Mouse (Mus musculus) kidney, postnatal 14 days (tissue): Measurements from ENCODE around the gene Cds1.
"Not testable (repeated sequence)": the region's sequence is repeated elsewhere in the genome, so short reads cannot be mapped to it uniquely, and the experiment has no call there.

Experiments
- DNase-seq: peaks from one replicate; pipeline ENCODE4 v3.0.0; 2022; ENCODE audit warnings: mixed read lengths

Cds1 gene

GRCm38 (mm10) chr5:101832042-101832441 is 67.1 kb downstream of the Cds1 start:
- no peak for DNase-seq

- no peak for DNase-seq
These were observed 68.1 kb downstream of the Cds1 start for GRCm38 (mm10) chr5:101832991-101833390.

DNA sequence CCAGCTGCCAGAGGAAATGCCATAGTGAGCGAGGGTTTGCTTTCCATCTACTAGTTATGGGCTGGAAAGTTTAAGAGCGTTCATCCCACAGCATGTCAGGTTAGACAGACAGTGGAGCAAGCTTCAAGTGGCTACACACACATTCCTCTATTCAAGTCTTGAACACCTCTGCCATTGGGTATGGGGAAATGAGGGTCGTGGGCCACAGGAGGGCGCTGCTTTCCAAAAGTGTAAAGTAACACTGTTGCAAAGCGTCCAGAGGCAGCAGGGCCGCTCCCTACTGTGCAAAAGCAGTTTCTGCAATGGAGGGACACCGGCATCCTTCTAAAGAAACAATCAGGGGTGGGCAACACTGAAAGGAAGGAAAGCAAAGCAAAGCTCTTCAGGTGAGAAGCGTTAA is 68.9 kb downstream of the Cds1 start:
- no peak for DNase-seq

GRCm38 (mm10) chr5:101836221-101836620 is 71.3 kb downstream of the Cds1 start:
- no peak for DNase-seq

DNA sequence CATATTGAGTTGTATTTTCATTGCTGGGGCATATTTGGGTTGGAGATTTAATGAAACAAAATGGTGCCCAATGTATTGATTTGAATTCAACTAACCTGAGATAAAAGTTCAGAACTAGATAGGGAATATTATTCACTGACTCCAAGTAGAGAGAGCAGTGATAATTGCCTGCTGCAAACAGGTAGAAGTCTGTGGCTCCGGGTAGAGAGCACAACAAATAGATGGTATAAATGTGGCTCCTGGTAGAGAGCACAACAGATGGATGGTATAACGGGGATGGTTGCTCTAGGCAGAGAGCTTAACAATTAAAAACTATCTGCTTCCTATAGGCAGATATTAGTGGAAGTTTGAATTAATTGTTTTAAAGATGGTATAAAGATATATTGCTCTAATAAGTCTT is 72.7 kb downstream of the Cds1 start:
- DNase-seq = not testable (repeated sequence)

- no peak for DNase-seq
These were observed 75.5 kb downstream of the Cds1 start for GRCm38 (mm10) chr5:101840476-101840875.

DNA sequence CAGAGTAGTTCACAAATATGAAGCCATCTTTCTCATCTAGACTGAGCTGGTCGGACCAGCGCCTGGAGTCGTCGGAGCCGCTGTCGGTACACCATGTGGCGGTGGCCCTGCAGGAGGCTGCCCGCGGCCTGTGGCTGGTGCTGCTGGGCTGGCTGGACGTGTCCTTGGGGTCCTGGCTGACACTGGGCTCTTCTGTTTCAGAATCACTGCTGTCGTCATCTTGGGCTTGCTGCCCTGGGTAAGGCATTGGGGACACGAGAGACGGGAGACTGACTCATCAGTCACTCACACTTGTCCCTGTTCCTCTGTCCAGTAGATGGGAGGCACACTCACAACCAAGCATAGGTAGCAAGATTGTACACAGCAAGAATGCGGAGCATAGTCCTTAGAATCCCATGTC is 80.1 kb downstream of the Cds1 start:
- no peak for DNase-seq

DNA sequence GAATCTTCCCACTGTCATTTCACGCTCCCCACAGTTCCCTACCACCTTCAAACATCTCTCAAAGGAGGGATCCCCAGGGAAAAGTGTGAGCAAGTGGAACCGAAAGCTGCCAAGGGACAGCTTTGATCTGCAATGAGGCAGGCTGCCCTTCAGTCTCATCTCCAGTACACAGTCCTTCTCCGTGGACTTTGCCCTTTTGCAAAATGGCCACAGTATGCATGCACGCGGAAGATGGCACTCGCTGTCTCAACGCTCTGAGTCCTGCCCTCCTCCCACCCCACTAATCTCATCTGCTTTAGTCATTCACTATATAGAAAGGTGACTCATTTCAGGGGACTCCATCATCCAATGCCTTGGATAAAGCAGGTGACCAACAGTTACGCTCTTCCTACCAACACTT is 81.0 kb downstream of the Cds1 start:
- no peak for DNase-seq

- DNase-seq = no peak
These were observed 82.4 kb downstream of the Cds1 start for GRCm38 (mm10) chr5:101847323-101847722.

DNA sequence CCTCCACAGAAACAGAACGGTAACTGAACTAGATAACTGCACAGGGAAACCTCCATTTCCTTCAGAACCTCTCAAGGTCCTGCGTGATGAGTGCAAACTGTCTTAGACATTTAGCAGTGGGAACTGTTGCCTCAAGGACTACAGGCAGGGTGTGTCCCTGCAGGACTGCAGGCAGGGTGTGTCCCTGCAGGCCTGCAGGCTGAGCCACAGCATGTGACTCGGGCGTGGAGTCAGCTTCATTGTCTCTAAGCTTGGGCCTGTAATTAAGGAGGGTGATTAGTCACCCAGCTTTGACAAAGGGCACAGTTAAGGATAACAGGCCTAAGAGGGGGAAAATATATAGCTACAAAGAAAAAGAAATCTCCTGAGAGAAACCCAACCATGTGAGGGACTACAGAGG is 82.8 kb downstream of the Cds1 start:
- no peak for DNase-seq

DNA sequence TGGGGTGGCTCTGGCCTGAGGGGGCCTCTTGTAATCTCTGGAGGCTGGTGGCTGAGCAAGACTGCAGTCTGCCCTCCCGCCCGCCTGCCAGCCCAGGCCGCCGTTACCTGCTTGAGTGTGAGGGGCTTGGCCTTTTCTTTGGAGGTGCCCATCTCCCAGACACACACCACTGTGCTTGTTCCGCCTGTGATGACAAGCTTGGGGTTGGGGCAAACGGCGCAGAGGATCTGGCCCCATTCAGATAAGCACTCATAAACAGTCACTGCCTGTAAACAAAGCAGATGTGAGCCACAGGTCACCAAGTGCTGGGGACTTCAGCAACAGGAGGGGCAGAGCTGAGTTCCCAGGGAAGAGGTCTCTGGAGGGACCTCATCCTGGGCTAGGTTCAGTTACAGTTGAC is 86.2 kb downstream of the Cds1 start:
- DNase-seq = no peak

DNA sequence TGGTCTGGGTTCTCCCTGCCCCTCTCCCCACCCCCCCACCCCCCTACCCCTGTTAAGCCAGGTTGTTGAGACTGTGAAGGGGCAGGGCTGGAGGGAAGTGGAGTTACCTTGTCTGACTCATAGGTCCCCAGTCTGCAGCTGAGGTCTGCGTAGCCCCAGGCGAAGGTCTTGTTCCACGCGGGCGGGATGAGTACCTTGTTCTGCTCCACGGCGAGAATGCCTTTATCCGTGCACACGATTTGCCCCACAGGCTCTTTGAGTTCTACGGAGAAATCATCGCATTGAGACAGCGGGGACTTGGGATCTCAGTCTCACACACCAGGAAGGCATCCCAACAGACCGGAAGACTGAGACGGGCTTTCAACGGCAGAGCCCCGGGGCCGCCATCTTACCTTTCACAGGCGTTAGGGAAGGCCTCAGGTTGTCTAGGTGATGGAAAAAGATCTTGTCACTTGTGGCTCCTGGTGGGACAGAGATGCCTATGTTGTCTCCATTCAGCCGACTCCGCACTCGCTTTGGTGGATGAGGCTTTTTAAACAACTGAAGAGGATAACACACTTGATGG is 87.3 kb downstream of the Cds1 start:
- no peak for DNase-seq

DNA sequence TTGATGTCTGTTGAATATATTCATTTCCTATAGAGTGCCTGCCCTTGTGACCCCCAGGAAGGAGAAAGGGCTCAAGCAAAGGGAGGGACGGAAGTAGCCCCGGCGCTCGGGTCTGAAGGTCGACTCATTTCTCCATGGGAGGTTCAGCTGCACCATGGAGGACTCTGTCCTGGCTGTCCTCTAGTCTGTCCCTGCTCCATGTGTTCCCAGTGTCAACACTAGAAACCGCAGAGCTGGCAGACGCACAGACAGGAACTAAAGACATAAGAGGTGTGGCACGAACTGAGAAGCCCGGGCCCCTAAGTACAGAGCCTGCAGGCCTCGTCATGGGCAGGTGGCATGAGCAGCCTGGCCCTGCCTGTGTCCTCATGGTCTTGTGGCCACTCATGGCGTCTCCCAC is 89.2 kb downstream of the Cds1 start:
- DNase-seq = no peak

- no peak for DNase-seq
These were observed 89.7 kb downstream of the Cds1 start for GRCm38 (mm10) chr5:101854667-101855066.

DNA sequence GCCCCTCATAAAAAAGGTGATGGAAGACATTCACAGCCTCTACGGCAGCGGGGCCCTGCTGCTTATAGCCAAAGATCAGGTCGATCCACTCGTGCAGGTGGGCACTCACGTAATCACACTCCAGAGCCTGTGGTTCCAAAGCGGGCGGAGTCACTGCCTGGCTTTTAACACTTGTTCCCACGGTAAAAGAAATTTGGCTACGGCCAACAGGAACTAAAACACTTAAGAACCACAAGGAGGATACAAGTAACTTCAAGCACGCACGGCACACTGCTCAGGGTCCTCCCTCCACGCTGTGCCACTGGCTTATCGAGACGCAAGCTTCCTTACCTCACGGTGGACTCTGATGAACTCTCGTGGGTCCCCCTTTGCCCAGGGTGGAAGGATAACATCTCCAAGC is 90.5 kb downstream of the Cds1 start:
- no peak for DNase-seq

DNA sequence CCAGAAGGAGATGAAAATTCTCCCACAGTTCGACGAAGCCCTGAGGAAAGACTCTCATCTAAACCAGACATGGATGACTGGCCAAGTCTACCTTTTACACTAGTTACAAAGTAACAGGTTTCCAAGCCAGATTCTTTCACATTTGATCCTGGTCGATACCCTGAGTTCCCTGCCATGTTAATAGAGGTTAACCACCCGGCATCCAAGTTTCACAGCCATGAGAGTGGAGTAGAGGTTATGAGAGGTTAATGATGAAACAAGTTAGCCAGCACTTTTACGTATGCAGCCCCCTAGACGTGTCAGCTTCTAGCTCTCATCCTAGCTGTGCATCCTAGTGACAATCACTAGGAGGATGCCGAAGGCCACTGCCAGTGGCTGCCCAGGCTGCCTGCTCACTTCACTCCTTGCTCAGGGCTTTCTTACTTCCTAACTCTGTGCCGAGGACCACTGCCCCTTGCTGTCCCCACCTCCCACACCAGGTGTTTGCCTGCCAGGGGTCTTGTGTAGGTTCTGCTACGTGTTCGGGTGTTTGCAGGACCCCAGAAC is 94.0 kb downstream of the Cds1 start:
- DNase-seq = peak; percentile 56

GRCm38 (mm10) chr5:101861786-101862571 is 97.0 kb downstream of the Cds1 start:
- DNase-seq = no peak

DNA sequence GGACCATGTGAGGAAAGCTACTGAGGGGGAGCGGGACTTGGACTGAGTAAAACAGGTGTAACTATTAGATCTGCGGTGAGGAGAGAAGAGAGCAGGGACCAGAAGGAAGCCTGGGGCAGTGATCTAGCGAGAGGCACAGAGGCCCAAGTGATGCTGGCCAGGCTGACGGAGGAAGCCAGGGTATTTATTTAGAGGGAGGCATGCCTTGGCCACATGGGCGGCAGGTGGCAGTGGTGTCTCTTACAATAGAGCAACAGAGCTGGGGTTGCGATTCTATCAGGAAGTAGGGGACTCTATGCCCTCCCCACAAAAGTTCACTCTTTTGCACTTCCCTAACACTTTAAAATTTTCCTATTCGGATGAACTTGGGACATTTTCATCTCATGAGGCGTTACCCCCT is 97.7 kb downstream of the Cds1 start:
- DNase-seq = no peak

- DNase-seq = no peak
These were observed 99.0 kb downstream of the Cds1 start for GRCm38 (mm10) chr5:101863946-101864345.

DNA sequence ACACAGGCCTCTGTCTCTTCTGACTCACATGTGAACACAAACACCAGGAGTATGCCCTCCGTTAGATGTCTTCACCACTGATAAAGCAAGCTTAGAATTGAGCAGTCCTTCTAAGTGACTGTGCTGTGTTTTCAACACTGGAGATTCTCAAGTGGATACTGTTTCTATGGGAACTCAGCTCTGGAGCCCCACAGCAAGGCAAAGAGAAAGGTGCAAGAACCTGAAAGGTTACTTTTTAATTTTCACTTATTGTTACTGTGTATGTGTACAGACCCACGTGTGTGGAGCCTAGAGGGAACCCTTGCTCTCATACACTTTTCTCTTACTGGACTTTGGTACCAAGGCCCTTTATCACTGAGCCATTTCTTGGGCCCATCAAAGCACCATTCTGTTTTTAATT is 101.8 kb downstream of the Cds1 start:
- no peak for DNase-seq
